Mouse (Mus musculus): Measurements from ENCODE around the gene Babam2. TPM values are rescaled to one million over a fixed set of nuclear protein-coding genes. Genes with fewer than 3 reads are reported as not detected.

Gene Babam2
- polyA plus RNA-seq, 1 experiment from 2014 or later, result 35.4 TPM

- no peak overlapping the region for H3K9ac ChIP-seq (replicated peaks)
- WGBS, result 57% methylated on average over 4 of the region's 4 CpGs
Observed at GRCm38 (mm10) chr5:31715486-31716150, 18.1 kb downstream of the Babam2 start.

GRCm38 (mm10) chr5:31724519-31724918 lies 27.0 kb downstream of the Babam2 start:
- no peaks in the 10 kb centered on the region for H3K36me3 ChIP-seq
- H3K27me3 ChIP-seq, result no peaks in the 10 kb centered on the region
- no peak overlapping the region for H3K4me2 ChIP-seq
- ATAC-seq (ENCODE audit: insufficient number of reproducible peaks, insufficient read depth, low FRiP score, low TSS enrichment, low read depth), result no peak
- H3K4me3 ChIP-seq (replicated peaks), result no peak overlapping the region
- no peaks in the 10 kb centered on the region for H3K9me3 ChIP-seq
- 80% methylated on average over 6 of the region's 6 CpGs for WGBS
- no peaks in the 10 kb centered on the region for H3K4me1 ChIP-seq (replicated peaks)
- H3K27ac ChIP-seq, result no peak overlapping the region
- no peak overlapping the region for H3K9ac ChIP-seq (replicated peaks)

More at GRCm38 (mm10) chr5:31715486-31716150, 18.1 kb downstream of the Babam2 start:
- Histone ChIP-seq H3K27ac (no peak overlapping the region), H3K9me3 (no peaks in the 10 kb centered on the region), H3K27me3 (no peaks in the 10 kb centered on the region), H3K4me1 (replicated peaks) (no peaks in the 10 kb centered on the region), H3K4me3 (replicated peaks) (no peak overlapping the region), H3K4me2 (no peak overlapping the region), H3K36me3 (no peaks in the 10 kb centered on the region)
- ATAC-seq (ENCODE audit: insufficient number of reproducible peaks, insufficient read depth, low FRiP score, low TSS enrichment, low read depth), result no peak

- H3K9me3 ChIP-seq, result no peaks in the 10 kb centered on the region
- H3K4me3 ChIP-seq (replicated peaks), result no peak overlapping the region
- 91% methylated on average over 2 of the region's 2 CpGs for WGBS
- no peak for ATAC-seq (ENCODE audit: insufficient number of reproducible peaks, insufficient read depth, low FRiP score, low TSS enrichment, low read depth)
- no peaks in the 10 kb centered on the region for H3K27me3 ChIP-seq
- no peaks in the 10 kb centered on the region for H3K4me1 ChIP-seq (replicated peaks)
- no peak overlapping the region for H3K9ac ChIP-seq (replicated peaks)
- H3K36me3 ChIP-seq, result no peaks in the 10 kb centered on the region
- H3K4me2 ChIP-seq, result no peak overlapping the region
- H3K27ac ChIP-seq, result no peak overlapping the region
Observed at GRCm38 (mm10) chr5:31725885-31726284, 28.4 kb downstream of the Babam2 start.

GRCm38 (mm10) chr5:31727456-31727855 lies 30.0 kb downstream of the Babam2 start:
- Histone ChIP-seq H3K27ac (no peak overlapping the region), H3K9me3 (no peaks in the 10 kb centered on the region), H3K9ac (replicated peaks) (no peak overlapping the region), H3K4me1 (replicated peaks) (no peaks in the 10 kb centered on the region), H3K27me3 (no peaks in the 10 kb centered on the region), H3K4me3 (replicated peaks) (no peak overlapping the region), H3K36me3 (no peaks in the 10 kb centered on the region), H3K4me2 (no peak overlapping the region)
- 86% methylated on average over 5 of the region's 5 CpGs for WGBS
- ATAC-seq (ENCODE audit: insufficient number of reproducible peaks, insufficient read depth, low FRiP score, low TSS enrichment, low read depth), result no peak

GRCm38 (mm10) chr5:31732644-31733338 lies 35.3 kb downstream of the Babam2 start:
- ATAC-seq (ENCODE audit: insufficient number of reproducible peaks, insufficient read depth, low FRiP score, low TSS enrichment, low read depth), result no peak
- WGBS, result 45% methylated on average over 3 of the region's 3 CpGs
- Histone ChIP-seq H3K27ac (no peak overlapping the region), H3K9ac (replicated peaks) (no peak overlapping the region), H3K4me1 (replicated peaks) (no peaks in the 10 kb centered on the region; the same call in 1 of the 2 replicates), H3K4me2 (no peak overlapping the region), H3K27me3 (no peaks in the 10 kb centered on the region), H3K36me3 (no peaks in the 10 kb centered on the region), H3K4me3 (replicated peaks) (no peak overlapping the region), H3K9me3 (no peaks in the 10 kb centered on the region)

- ATAC-seq (ENCODE audit: insufficient number of reproducible peaks, insufficient read depth, low FRiP score, low TSS enrichment, low read depth), result no peak
- H3K27me3 ChIP-seq, result no peaks in the 10 kb centered on the region
- H3K9ac ChIP-seq (replicated peaks), result no peak overlapping the region
- H3K4me2 ChIP-seq, result no peak overlapping the region
- 98% methylated on average over 1 of the region's 1 CpGs for WGBS
- no peaks in the 10 kb centered on the region for H3K9me3 ChIP-seq
- H3K4me1 ChIP-seq (replicated peaks), result no peaks in the 10 kb centered on the region
- no peaks in the 10 kb centered on the region for H3K36me3 ChIP-seq
- H3K4me3 ChIP-seq (replicated peaks), result no peak overlapping the region
- H3K27ac ChIP-seq, result no peak overlapping the region
Observed at GRCm38 (mm10) chr5:31741931-31742330, 44.4 kb downstream of the Babam2 start.

GRCm38 (mm10) chr5:31742521-31743031 lies 45.1 kb downstream of the Babam2 start:
- Histone ChIP-seq H3K4me2 (no peak overlapping the region), H3K9me3 (no peaks in the 10 kb centered on the region), H3K9ac (replicated peaks) (no peak overlapping the region), H3K36me3 (no peaks in the 10 kb centered on the region), H3K4me1 (replicated peaks) (no peaks in the 10 kb centered on the region), H3K27me3 (no peaks in the 10 kb centered on the region), H3K27ac (no peak overlapping the region), H3K4me3 (replicated peaks) (no peak overlapping the region)
- 34% methylated on average over 4 of the region's 4 CpGs for WGBS
- no peak for ATAC-seq (ENCODE audit: insufficient number of reproducible peaks, insufficient read depth, low FRiP score, low TSS enrichment, low read depth)

- H3K9me3 ChIP-seq, result no peaks in the 10 kb centered on the region
- no peak overlapping the region for H3K4me3 ChIP-seq (replicated peaks)
Observed at GRCm38 (mm10) chr5:31749401-31749800, 51.9 kb downstream of the Babam2 start.

GRCm38 (mm10) chr5:31750231-31750925 lies 52.9 kb downstream of the Babam2 start:
- H3K4me3 ChIP-seq (replicated peaks), result no peak overlapping the region
- 35% methylated on average over 9 of the region's 9 CpGs for WGBS
- H3K27me3 ChIP-seq, result no peaks in the 10 kb centered on the region
- no peaks in the 10 kb centered on the region for H3K36me3 ChIP-seq
- 0 out of 2 replicates have a peak, but pooled peaks cover 3% of the 10 kb centered on the region for H3K4me1 ChIP-seq (replicated peaks)
- H3K27ac ChIP-seq, result no peak overlapping the region
- no peaks in the 10 kb centered on the region for H3K9me3 ChIP-seq
- no peak for ATAC-seq (ENCODE audit: insufficient number of reproducible peaks, insufficient read depth, low FRiP score, low TSS enrichment, low read depth)
- no peak overlapping the region for H3K9ac ChIP-seq (replicated peaks)
- H3K4me2 ChIP-seq, result no peak overlapping the region

More at GRCm38 (mm10) chr5:31749401-31749800, 51.9 kb downstream of the Babam2 start:
- Histone ChIP-seq H3K27ac (no peak overlapping the region), H3K9ac (replicated peaks) (no peak overlapping the region), H3K27me3 (no peaks in the 10 kb centered on the region), H3K36me3 (no peaks in the 10 kb centered on the region), H3K4me2 (no peak overlapping the region), H3K4me1 (replicated peaks) (0 out of 2 replicates have a peak, but pooled peaks cover 3% of the 10 kb centered on the region)
- ATAC-seq (ENCODE audit: insufficient number of reproducible peaks, insufficient read depth, low FRiP score, low TSS enrichment, low read depth), result no peak

- no peak for ATAC-seq (ENCODE audit: insufficient number of reproducible peaks, insufficient read depth, low FRiP score, low TSS enrichment, low read depth)
- Histone ChIP-seq H3K9ac (replicated peaks) (no peak overlapping the region), H3K4me2 (no peak overlapping the region), H3K27ac (no peak overlapping the region), H3K36me3 (no peaks in the 10 kb centered on the region), H3K4me1 (replicated peaks) (0 out of 2 replicates have a peak, but pooled peaks cover 3% of the 10 kb centered on the region), H3K4me3 (replicated peaks) (no peak overlapping the region), H3K9me3 (no peaks in the 10 kb centered on the region), H3K27me3 (no peaks in the 10 kb centered on the region)
- 90% methylated on average over 4 of the region's 4 CpGs for WGBS
Observed at GRCm38 (mm10) chr5:31750955-31751354, 53.5 kb downstream of the Babam2 start.

GRCm38 (mm10) chr5:31754634-31755033 lies 57.1 kb downstream of the Babam2 start:
- 89% methylated on average over 1 of the region's 1 CpGs for WGBS

More at GRCm38 (mm10) chr5:31754634-31755033, 57.1 kb downstream of the Babam2 start:
- no peak overlapping the region for H3K9ac ChIP-seq (replicated peaks)
- H3K36me3 ChIP-seq, result no peaks in the 10 kb centered on the region
- H3K4me2 ChIP-seq, result no peak overlapping the region
- no peak overlapping the region for H3K27ac ChIP-seq
- no peaks in the 10 kb centered on the region for H3K27me3 ChIP-seq
- 0 out of 2 replicates have a peak, but pooled peaks cover 3% of the 10 kb centered on the region for H3K4me1 ChIP-seq (replicated peaks)
- H3K4me3 ChIP-seq (replicated peaks), result no peak overlapping the region
- H3K9me3 ChIP-seq, result no peaks in the 10 kb centered on the region
- ATAC-seq (ENCODE audit: insufficient number of reproducible peaks, insufficient read depth, low FRiP score, low TSS enrichment, low read depth), result no peak
